Mouse (Mus musculus) forebrain, embryonic 14.5 days (tissue): ENCODE data around the gene Apbb1ip. TPM values are rescaled to one million over a fixed set of nuclear protein-coding genes. Genes with fewer than 3 reads are reported as not detected.
A peak's percentile ranks its signal among the peaks of the same experiment; 100 is the strongest.

Experiments
- ATAC-seq: fragments of 200-750 bp; cut with Nextera tagmentation; 2 replicates; pipeline ENCODE4 v1.8.0; 2017; ENCODE audit warnings: mild to moderate bottlenecking, moderate library complexity
- DNase-seq: peaks from one replicate; pipeline ENCODE4 v3.0.0-alpha.2; 2015; ENCODE audit warnings: low spot score
- H3K27ac ChIP-seq: fragments of 300-500 bp; sonication (generic); 2 replicates; pipeline ENCODE4 v1.5.1; 2014; ENCODE audit warnings: low read depth, mild to moderate bottlenecking, control low read depth, low read length, moderate library complexity
- H3K27me3 ChIP-seq: fragments of 300-500 bp; sonication (generic); replicated peaks from 2 replicates; pipeline ENCODE4 v1.6.1; 2014; ENCODE audit warnings: low read length, control low read depth, mixed read lengths; ENCODE audit not compliant: control insufficient read depth, insufficient read depth
- H3K36me3 ChIP-seq: fragments of 300-500 bp; sonication (generic); 2 replicates; pipeline ENCODE4 v1.6.1; 2014; ENCODE audit warnings: low read length, control low read depth; ENCODE audit not compliant: control insufficient read depth, insufficient read depth
- H3K4me1 ChIP-seq: fragments of 300-500 bp; sonication (generic); 2 replicates; pipeline ENCODE4 v1.6.1; 2014; ENCODE audit warnings: antibody characterized with exemption, low read length, control low read depth; ENCODE audit not compliant: control insufficient read depth, insufficient read depth
- H3K4me2 ChIP-seq: fragments of 300-500 bp; sonication (generic); 2 replicates; pipeline ENCODE4 v1.6.1; 2014; ENCODE audit warnings: mild to moderate bottlenecking, control low read depth, low read length
- H3K4me3 ChIP-seq: fragments of 300-500 bp; sonication (generic); 2 replicates; pipeline ENCODE4 v1.5.1; 2014; ENCODE audit warnings: low read depth, low read length, control low read depth
- H3K9ac ChIP-seq: fragments of 300-500 bp; sonication (generic); 2 replicates; pipeline ENCODE4 v1.6.1; 2014; ENCODE audit warnings: mild to moderate bottlenecking, low read length, control low read depth, moderate library complexity
- H3K9me3 ChIP-seq: fragments of 300-500 bp; sonication (generic); replicated peaks from 2 replicates; pipeline ENCODE4 v1.6.1; 2016; ENCODE audit warnings: low read length, control low read depth, mixed read lengths; ENCODE audit not compliant: control insufficient read depth
- WGBS: fragments of 180-500 bp; shearing (Covaris S2); extraction: QIAGEN DNeasy Blood & Tissue Kit; methylation state at CpG from one replicate; pipeline ENCODE4 v1.1.7; 2014; 5-methylcytosine and 5-hydroxymethylcytosine counted together
- polyA plus RNA-seq: library from polyadenylated mRNA; unstranded; fragments of >200 nt; fragmentation: Nextera tagmentation; extraction: Ambion mirVana; gene quantifications from 2 replicates; pipeline ENCODE4 v1.2.1, GENCODE M21; 2014

Gene Apbb1ip
- polyA plus RNA-seq, 1 experiment from 2014 or later = 0.66 TPM

DNA sequence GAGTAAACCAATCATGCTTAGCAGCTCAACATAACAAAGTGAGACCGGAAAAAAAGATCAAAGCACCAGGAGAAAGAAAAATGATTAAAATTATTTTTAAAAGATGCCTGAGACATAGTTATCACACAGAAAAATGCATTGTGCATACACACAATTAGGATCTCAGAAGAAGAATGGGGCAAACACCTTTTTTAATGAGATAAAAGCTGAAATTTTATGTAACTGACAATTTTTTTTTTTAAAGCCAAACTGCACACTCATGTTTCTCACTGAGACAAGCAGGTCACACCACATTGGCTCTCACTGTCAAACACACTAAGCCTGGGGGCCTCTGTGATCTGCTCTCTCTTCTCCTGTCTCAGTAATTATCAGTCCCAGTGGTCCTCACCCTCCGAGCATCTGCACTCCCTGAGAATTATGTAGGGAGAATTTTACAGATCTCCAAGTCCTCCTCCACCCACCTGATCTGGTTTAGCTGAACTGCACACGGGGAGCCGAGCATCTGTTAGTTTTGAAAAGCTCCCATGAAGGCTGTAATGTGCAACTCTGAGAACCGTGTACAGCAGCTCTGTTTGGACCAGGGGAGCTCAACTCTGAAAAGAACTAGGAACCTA is 9.0 kb upstream of the Apbb1ip start:
- Histone ChIP-seq H3K4me1 (no peaks in the 10 kb centered on the region), H3K9me3 (no peaks in the 10 kb centered on the region), H3K4me2 (no peak overlapping the region), H3K9ac (no peak overlapping the region), H3K27ac (no peak overlapping the region), H3K4me3 (no peak overlapping the region), H3K36me3 (no peaks in the 10 kb centered on the region), H3K27me3 (no peaks in the 10 kb centered on the region)
- no peak for ATAC-seq
- DNase-seq = no peak
- WGBS = 64% methylated on average over 5 of the region's 5 CpGs

DNA sequence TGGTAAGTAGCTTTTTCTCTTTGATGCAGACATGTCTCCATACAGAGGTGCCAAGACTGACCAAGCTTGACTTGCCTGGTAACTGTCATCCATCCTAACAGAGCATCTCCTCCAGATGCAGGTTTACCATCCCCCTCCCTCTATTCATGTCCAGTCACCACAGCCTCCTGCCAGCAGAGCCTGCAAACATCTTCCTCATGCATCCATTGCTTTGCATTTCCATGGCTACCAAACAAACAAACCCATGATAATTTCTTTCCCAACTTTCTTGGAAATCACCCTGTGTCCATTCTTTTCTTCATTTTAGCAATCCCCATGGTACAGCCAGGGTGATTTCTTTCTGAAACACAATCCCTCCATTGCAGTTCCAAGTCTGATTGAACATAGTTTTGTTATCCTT is 2.6 kb upstream of the Apbb1ip start:
- DNase-seq (no peak), ATAC-seq (no peak)
- Histone ChIP-seq H3K27me3 (no peaks in the 10 kb centered on the region), H3K27ac (no peak overlapping the region), H3K4me1 (peaks cover 5% of the 10 kb centered on the region), H3K9ac (no peak overlapping the region), H3K36me3 (no peaks in the 10 kb centered on the region), H3K4me3 (no peak overlapping the region), H3K4me2 (no peak overlapping the region), H3K9me3 (no peaks in the 10 kb centered on the region)

DNA sequence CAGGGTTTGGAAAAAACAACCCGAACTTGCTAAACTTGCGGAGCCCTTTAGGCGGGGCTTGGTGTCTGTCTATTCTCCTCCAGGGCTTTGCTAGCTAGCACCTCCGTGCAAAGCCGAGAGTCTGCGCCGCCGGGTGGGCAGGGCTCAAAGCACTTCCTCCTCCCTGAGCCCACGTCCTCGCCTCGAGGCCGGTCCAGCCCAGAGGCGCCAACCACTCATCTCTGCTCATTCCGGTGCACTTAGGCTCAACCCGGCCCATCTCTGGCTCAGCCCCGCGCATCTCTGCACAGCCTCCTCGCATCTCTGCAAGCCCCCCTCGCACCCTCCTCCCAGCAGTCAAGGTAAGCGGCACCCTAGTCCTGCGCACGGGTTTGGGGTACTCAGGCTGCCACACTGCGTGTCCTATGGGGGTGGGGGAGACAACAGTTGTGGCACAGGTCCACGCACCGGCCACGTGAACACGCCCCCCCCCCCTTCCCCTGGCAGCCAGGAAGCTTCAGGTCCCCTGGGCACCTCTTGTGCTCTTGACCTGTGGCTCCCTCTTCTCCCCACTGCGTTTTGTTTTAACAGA is 372 bp downstream of the Apbb1ip start:
- under 1% methylated on average over 28 of the region's 28 CpGs for WGBS
- Histone ChIP-seq H3K27ac (no peak overlapping the region), H3K27me3 (no peaks in the 10 kb centered on the region), H3K4me3 (peak overlapping the region; percentile 40), H3K4me1 (peaks cover 5% of the 10 kb centered on the region), H3K4me2 (peak overlapping the region; percentile 85), H3K9me3 (no peaks in the 10 kb centered on the region), H3K36me3 (no peaks in the 10 kb centered on the region), H3K9ac (peak overlapping the region; percentile 61)
- DNase-seq = peak; percentile 46
- ATAC-seq = peak; percentile 80

DNA sequence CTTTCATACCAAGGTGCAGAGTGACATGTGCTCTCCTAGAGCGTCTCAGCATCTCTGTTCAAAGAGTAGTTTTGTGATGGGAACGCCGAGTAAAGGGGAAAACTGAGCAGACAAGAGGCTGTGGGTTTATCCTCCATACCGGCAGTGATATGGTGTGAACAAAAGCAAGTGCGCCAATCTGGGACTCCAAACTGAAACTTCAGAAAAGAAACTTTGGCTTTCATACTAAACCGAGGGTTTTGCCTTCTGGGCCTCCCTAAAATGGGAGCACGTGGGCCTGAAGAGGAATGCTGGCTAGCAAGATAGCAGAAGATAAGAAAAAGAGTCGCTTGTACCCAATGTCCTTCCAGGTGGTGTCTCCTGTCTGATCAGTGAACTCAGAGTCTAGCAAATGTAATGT is 1.3 kb downstream of the Apbb1ip start:
- no peak overlapping the region for H3K27ac ChIP-seq
- H3K4me1 ChIP-seq = peaks cover 5% of the 10 kb centered on the region
- DNase-seq (no peak), ATAC-seq (no peak)
- no peaks in the 10 kb centered on the region for H3K27me3 ChIP-seq
- H3K9me3 ChIP-seq = no peaks in the 10 kb centered on the region
- H3K4me2 ChIP-seq = no peak overlapping the region
- 49% methylated on average over 8 of the region's 8 CpGs for WGBS
- H3K36me3 ChIP-seq = no peaks in the 10 kb centered on the region
- no peak overlapping the region for H3K4me3 ChIP-seq
- no peak overlapping the region for H3K9ac ChIP-seq

DNA sequence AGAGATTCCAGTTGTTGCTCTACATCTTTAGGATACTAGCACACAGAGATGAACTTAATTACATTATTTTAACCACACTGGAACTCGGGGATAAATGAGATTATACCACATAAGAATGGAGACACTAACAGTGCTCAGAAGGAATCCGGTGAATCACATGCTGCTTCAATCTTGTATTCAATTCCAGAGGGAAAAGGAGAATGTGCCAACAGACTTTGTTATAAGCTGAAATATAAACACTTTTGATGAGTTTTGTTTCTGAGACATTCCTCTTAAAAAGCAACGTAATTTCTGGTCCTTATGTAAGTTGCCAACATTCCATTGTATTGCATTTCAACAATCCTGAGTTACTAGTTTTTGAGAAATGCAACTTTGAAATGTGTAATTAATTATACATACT is 1.8 kb downstream of the Apbb1ip start:
- Histone ChIP-seq H3K4me1 (peaks cover 5% of the 10 kb centered on the region), H3K9me3 (no peaks in the 10 kb centered on the region), H3K4me3 (no peak overlapping the region), H3K27me3 (no peaks in the 10 kb centered on the region), H3K27ac (no peak overlapping the region), H3K4me2 (no peak overlapping the region), H3K36me3 (no peaks in the 10 kb centered on the region), H3K9ac (no peak overlapping the region)
- no peak for DNase-seq
- 68% methylated on average over 3 of the region's 3 CpGs for WGBS
- ATAC-seq = no peak

DNA sequence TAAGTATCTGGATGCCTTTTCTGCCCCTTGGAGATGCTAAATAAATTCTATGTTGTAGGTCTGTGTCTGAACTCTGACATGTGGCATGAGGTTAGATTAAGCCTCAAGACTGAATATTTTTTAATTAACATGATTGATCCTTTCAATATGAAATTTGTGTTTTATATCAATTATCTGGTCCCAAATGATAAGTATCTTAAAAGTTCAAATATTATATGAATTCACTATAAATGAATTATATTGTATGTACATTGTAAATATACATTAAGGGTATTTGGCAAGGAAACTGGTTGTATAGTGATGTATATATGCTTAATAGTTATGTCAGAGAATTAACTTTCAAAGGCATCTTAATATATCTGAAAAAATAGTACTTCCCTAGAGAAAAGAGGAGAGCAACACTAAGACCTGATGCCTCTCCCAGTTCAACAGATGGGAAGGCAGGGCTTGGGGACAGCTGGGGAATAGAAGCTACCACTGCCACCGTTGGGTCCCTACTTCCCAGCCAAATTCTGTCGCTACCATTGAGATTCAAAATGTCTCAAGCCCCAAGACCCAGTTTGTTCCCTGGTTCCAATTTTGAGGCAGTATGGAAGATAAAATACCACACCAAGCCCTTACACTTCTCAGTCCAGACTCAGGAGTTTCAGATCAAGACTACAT is 2.8 kb downstream of the Apbb1ip start:
- H3K4me2 ChIP-seq = no peak overlapping the region
- ATAC-seq = no peak
- peaks cover 5% of the 10 kb centered on the region for H3K4me1 ChIP-seq
- no peak overlapping the region for H3K27ac ChIP-seq
- 76% methylated on average over 2 of the region's 2 CpGs for WGBS
- no peak overlapping the region for H3K9ac ChIP-seq
- no peak overlapping the region for H3K4me3 ChIP-seq
- DNase-seq = no peak
- H3K9me3 ChIP-seq = no peaks in the 10 kb centered on the region
- no peaks in the 10 kb centered on the region for H3K36me3 ChIP-seq
- H3K27me3 ChIP-seq = no peaks in the 10 kb centered on the region

DNA sequence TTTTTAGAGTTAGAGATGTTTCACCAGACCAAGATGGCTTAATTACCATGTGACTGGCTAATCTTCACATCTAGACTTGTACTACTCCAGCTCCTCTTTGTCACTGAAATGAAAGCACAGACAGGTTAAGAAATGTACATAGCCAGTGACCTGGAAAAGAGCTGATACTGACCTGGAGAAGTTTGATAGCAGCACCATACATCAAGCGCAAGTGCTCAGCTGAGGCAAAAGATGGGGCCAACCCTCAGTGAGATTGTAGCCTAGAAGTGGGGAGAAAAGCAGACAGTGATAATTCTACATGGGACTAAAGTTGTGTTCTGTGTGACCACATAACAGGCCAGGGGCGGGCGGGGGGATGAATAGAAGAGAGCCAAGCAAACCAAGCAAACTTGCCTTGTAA is 3.9 kb downstream of the Apbb1ip start:
- WGBS = 83% methylated on average over 3 of the region's 3 CpGs
- H3K36me3 ChIP-seq = no peaks in the 10 kb centered on the region
- H3K27me3 ChIP-seq = no peaks in the 10 kb centered on the region
- no peak overlapping the region for H3K27ac ChIP-seq
- no peaks in the 10 kb centered on the region for H3K9me3 ChIP-seq
- no peak overlapping the region for H3K4me2 ChIP-seq
- DNase-seq = no peak
- no peak overlapping the region for H3K9ac ChIP-seq
- ATAC-seq = no peak
- H3K4me3 ChIP-seq = no peak overlapping the region
- H3K4me1 ChIP-seq = peaks cover 5% of the 10 kb centered on the region

DNA sequence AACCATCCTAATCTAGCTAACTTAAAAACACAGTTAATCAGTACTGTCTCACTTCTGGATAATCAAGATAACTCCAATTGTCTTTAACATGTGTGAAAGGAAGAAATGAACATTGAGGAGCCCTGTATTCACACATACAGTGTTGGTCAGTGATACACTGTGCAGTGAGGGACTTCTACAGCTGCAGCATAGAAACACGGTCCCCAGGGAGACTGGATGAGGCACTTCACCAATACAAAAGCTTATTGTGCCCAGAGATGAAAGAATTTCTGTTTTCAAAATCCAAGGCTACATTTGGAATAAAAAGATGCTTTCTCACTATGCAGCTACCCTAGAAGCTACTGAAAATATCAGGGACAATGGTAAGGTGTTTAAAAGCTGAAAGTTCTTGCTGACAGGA is 7.0 kb downstream of the Apbb1ip start:
- Histone ChIP-seq H3K9me3 (no peaks in the 10 kb centered on the region), H3K4me3 (no peak overlapping the region), H3K27ac (no peak overlapping the region), H3K4me1 (no peaks in the 10 kb centered on the region), H3K36me3 (no peaks in the 10 kb centered on the region), H3K4me2 (no peak overlapping the region), H3K9ac (no peak overlapping the region), H3K27me3 (no peaks in the 10 kb centered on the region)
- 73% methylated on average over 1 of the region's 1 CpGs for WGBS
- no peak for DNase-seq
- ATAC-seq = no peak

DNA sequence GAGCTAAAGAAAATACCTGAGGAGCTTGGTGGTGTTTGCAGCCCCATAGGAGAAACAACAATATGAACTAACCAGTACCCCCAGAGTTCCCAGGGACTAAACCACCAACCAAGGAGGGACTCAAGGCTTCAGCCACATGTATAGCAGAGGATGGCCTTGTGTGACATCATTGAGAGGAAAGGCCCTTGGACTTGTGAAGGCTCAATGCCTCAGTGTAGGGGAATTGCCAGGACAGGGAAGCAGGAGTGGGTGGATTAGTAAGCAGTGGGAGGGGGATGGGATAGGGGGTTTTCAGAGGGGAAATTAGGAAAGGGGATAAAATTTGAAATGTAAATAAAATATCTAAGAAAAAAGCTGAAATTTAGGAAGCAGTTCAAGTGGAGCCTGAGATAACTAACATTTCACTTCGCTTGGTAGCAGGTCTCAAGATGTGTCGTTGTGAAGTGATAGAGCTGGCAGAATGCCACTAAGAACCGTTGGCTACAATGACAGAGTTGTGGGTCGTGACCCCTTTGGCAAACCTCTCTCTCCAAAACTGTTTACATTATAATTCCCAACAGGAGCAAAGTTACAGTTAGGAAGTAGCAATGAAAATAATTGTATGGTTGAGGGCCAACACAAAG is 7.6 kb downstream of the Apbb1ip start:
- no peak for DNase-seq
- no peaks in the 10 kb centered on the region for H3K36me3 ChIP-seq
- H3K9me3 ChIP-seq = no peaks in the 10 kb centered on the region
- no peak overlapping the region for H3K4me2 ChIP-seq
- H3K4me1 ChIP-seq = no peaks in the 10 kb centered on the region
- no peak overlapping the region for H3K4me3 ChIP-seq
- H3K27me3 ChIP-seq = no peaks in the 10 kb centered on the region
- H3K9ac ChIP-seq = no peak overlapping the region
- WGBS = 72% methylated on average over 4 of the region's 4 CpGs
- no peak overlapping the region for H3K27ac ChIP-seq
- no peak for ATAC-seq
